Mouse (Mus musculus) erythroblast, embryonic 14.5 days (primary cell): ENCODE measurements at regions not wholly inside any gene's neighbourhood (a gene's known extent, or its start where the extent isn't known, plus 50 kb on each side); places are given as distances from the start of the nearest gene placed in this dataset.
A peak's percentile ranks its signal among the peaks of the same experiment; 100 is the strongest.

Experiments used
- GATA1 ChIP-seq: IDR thresholded peaks from 2 replicates; pipeline ENCODE4 v1.6.1; 2012; ENCODE audit warnings: low read length, inconsistent platforms, mixed read lengths
- TAL1 ChIP-seq: IDR thresholded peaks from 3 replicates; pipeline ENCODE4 v1.6.1; 2012; ENCODE audit warnings: low read length, inconsistent platforms, mixed read lengths

DNA sequence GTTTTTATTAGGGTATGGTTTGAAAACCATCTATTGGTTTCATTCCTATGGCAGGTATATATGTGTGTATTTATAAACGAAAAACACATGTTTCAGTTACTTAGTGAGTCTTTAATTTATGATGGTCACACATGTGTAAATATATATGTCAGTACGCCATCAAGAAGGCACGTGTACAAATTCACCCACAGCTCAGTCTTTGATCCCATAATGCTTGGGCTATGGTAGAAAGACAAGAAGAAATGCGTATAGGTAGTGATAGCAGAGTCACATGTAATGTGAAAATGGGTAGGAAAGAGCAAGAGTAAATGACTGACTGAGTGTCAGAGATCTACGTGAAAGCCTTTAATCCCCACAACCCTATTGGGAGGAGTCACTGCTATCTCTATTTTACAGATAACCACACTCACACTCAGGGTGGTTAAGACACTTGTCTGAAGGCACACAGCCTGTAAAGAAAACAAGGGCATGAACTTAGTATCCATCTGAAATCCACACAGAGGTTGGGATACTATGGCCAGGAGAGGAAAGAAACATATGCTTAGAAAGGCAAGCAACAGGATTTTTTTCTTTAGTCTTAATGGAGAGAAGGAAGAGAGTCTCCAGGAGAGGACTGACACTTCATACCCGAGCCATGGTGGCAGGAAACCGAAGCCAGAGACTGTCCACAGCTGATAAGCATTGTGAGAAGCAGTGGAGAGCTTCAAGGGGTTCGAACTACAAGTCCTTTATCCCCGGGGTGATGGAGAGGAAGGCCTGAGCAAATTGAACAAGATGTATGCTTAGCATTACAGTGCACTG lies 82.1 kb upstream of the Nrip1 start:
- TF ChIP-seq TAL1: peak; percentile 40
- TF ChIP-seq GATA1: peak; percentile 21; the same call in 1 of the 2 replicates
